Mouse (Mus musculus) E14TG2a.4 (cell line): ENCODE measurements around the gene Agap3.

ENCODE experiments used
- H3K27me3 ChIP-seq: 2 replicates; pipeline ENCODE4 v1.6.1; 2014; ENCODE audit warnings: low read length, control low read depth; ENCODE audit not compliant: insufficient read depth
- H3K36me3 ChIP-seq: 2 replicates; pipeline ENCODE4 v1.6.1; 2014; ENCODE audit warnings: low read length, control low read depth; ENCODE audit not compliant: insufficient read depth
- H3K4me1 ChIP-seq: replicated peaks from 2 replicates; pipeline ENCODE4 v1.6.1; 2014; ENCODE audit warnings: low read depth, low read length, control low read depth
- H3K4me3 ChIP-seq: replicated peaks from 2 replicates; pipeline ENCODE4 v1.5.1; 2014; ENCODE audit warnings: mild to moderate bottlenecking, low read length
- H3K9me3 ChIP-seq: 2 replicates; pipeline ENCODE4 v1.6.1; 2014; ENCODE audit warnings: low read length, control low read depth
- CTCF ChIP-seq: conservative IDR thresholded peaks from 2 replicates; pipeline ENCODE4 v1.5.1; 2014; ENCODE audit warnings: low read length
- NANOG ChIP-seq: IDR thresholded peaks from 2 replicates; pipeline ENCODE4 v1.6.1; 2014; ENCODE audit warnings: borderline replicate concordance, low read length, mixed read lengths
- POU5F1 ChIP-seq: IDR thresholded peaks from 2 replicates; pipeline ENCODE4 v1.6.1; 2014; ENCODE audit warnings: low read length, borderline replicate concordance

The Agap3 gene

GRCm38 (mm10) chr5:24540387-24541143 is 88.6 kb downstream of the Agap3 start, which contains the start of gene Asb10:
TSS of gene Asb10 (minus strand) at chr5:24540978.
- H3K36me3 ChIP-seq, result no peaks in the 10 kb centered on the region
- H3K4me1 ChIP-seq, result peaks cover 49% of the 10 kb centered on the region
- H3K27me3 ChIP-seq, result peaks cover 21% of the 10 kb centered on the region
- no peak for TF ChIP-seq CTCF
- no peak for TF ChIP-seq POU5F1
- TF ChIP-seq NANOG, result no peak
- H3K9me3 ChIP-seq, result no peaks in the 10 kb centered on the region
- peak within 1 kb of the TSS; percentile 65 for H3K4me3 ChIP-seq

GRCm38 (mm10) chr5:24541144-24541569 is 89.2 kb downstream of the Agap3 start:
- Histone ChIP-seq H3K4me3 (no peak overlapping the region), H3K36me3 (no peaks in the 10 kb centered on the region), H3K9me3 (no peaks in the 10 kb centered on the region), H3K4me1 (peaks cover 49% of the 10 kb centered on the region), H3K27me3 (peaks cover 21% of the 10 kb centered on the region)
- TF ChIP-seq CTCF (no peak), NANOG (no peak), POU5F1 (no peak)

GRCm38 (mm10) chr5:24542643-24543042 is 90.7 kb downstream of the Agap3 start:
- Histone ChIP-seq H3K36me3 (no peaks in the 10 kb centered on the region), H3K9me3 (no peaks in the 10 kb centered on the region), H3K4me3 (no peak overlapping the region), H3K27me3 (peaks cover 13% of the 10 kb centered on the region), H3K4me1 (peaks cover 38% of the 10 kb centered on the region)
- TF ChIP-seq NANOG (no peak), POU5F1 (no peak), CTCF (no peak)

- no peak for TF ChIP-seq POU5F1
- no peak for TF ChIP-seq NANOG
- no peak for TF ChIP-seq CTCF
- H3K4me3 ChIP-seq, result peak overlapping the region; percentile 45
- no peaks in the 10 kb centered on the region for H3K9me3 ChIP-seq
- H3K27me3 ChIP-seq, result peaks cover 56% of the 10 kb centered on the region
- H3K4me1 ChIP-seq, result peaks cover 40% of the 10 kb centered on the region
- no peaks in the 10 kb centered on the region for H3K36me3 ChIP-seq
Observed at GRCm38 (mm10) chr5:24550598-24551316, 98.8 kb downstream of the Agap3 start.

- peaks cover 56% of the 10 kb centered on the region for H3K27me3 ChIP-seq
- H3K4me3 ChIP-seq, result peak overlapping the region; percentile 45
- no peaks in the 10 kb centered on the region for H3K36me3 ChIP-seq
- no peak for TF ChIP-seq CTCF
- H3K4me1 ChIP-seq, result peaks cover 40% of the 10 kb centered on the region
- no peaks in the 10 kb centered on the region for H3K9me3 ChIP-seq
Observed at GRCm38 (mm10) chr5:24551317-24551688, 99.3 kb downstream of the Agap3 start.
